Mouse (Mus musculus): ENCODE data around the gene Slc38a11. TPM values are rescaled to one million over a fixed set of nuclear protein-coding genes. Genes with fewer than 3 reads are reported as not detected.

Slc38a11 gene
- polyA plus RNA-seq, 1 experiment, result not detected

GRCm38 (mm10) chr2:65393061-65393460, 29.2 kb upstream of the Slc38a11 start:
- no peak overlapping the region for H3K27ac ChIP-seq (ENCODE audit: control insufficient read depth, insufficient read depth, low read length)
- H3K4me1 ChIP-seq (replicated peaks; ENCODE audit: control insufficient read depth, insufficient read depth, low read length), result no peaks in the 10 kb centered on the region; the same call in 1 of the 2 replicates
- H3K36me3 ChIP-seq (ENCODE audit: control insufficient read depth, insufficient read depth, low read length), result no peaks in the 10 kb centered on the region
- no peaks in the 10 kb centered on the region for H3K27me3 ChIP-seq (ENCODE audit: control insufficient read depth, insufficient read depth, low read length)
- H3K4me3 ChIP-seq (ENCODE audit: control insufficient read depth, insufficient read depth, low read length), result no peak overlapping the region
- DNase-seq, result no peak
- TF ChIP-seq POLR2A (IDR thresholded peaks at IDR 0.05; ENCODE audit: control insufficient read depth, extremely low read depth, insufficient read depth, low read length, poor library complexity), result no peak
- TF ChIP-seq CTCF (IDR thresholded peaks at IDR 0.05; ENCODE audit: borderline replicate concordance, control insufficient read depth, extremely low read depth, insufficient read depth, low read length, poor library complexity), result no peak
- WGBS, result 94% methylated on average over 4 of the region's 4 CpGs

DNA sequence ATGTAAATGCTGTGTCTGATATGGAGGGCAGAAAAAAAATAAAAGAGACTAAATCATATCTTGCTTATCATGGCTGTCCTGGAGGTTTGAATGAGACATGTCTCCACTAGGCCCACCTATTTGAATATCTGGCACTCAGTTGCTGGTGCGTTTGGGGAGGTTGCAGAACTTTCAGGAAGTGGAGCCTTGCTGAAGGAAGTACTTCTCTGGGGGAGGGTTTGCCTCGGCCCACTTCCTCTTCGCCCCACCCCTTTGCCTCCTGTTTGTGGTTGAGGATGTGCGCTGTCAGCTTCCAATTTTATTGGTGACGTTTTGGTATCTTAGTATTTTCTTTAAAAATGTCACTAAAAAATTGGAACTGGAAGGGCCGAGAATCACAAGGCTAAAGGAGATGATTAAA, 27.5 kb upstream of the Slc38a11 start:
- TF ChIP-seq POLR2A (IDR thresholded peaks at IDR 0.05; ENCODE audit: control insufficient read depth, extremely low read depth, insufficient read depth, low read length, poor library complexity), result no peak
- TF ChIP-seq CTCF (IDR thresholded peaks at IDR 0.05; ENCODE audit: borderline replicate concordance, control insufficient read depth, extremely low read depth, insufficient read depth, low read length, poor library complexity), result no peak
- Histone ChIP-seq H3K36me3 (ENCODE audit: control insufficient read depth, insufficient read depth, low read length) (no peaks in the 10 kb centered on the region), H3K27me3 (ENCODE audit: control insufficient read depth, insufficient read depth, low read length) (no peaks in the 10 kb centered on the region), H3K4me1 (replicated peaks; ENCODE audit: control insufficient read depth, insufficient read depth, low read length) (no peaks in the 10 kb centered on the region; the same call in 1 of the 2 replicates), H3K4me3 (ENCODE audit: control insufficient read depth, insufficient read depth, low read length) (no peak overlapping the region), H3K27ac (ENCODE audit: control insufficient read depth, insufficient read depth, low read length) (no peak overlapping the region)
- whole genome bisulfite sequencing, result 47% methylated on average over 6 of the region's 6 CpGs
- peak; percentile 14 for DNase-seq

DNA sequence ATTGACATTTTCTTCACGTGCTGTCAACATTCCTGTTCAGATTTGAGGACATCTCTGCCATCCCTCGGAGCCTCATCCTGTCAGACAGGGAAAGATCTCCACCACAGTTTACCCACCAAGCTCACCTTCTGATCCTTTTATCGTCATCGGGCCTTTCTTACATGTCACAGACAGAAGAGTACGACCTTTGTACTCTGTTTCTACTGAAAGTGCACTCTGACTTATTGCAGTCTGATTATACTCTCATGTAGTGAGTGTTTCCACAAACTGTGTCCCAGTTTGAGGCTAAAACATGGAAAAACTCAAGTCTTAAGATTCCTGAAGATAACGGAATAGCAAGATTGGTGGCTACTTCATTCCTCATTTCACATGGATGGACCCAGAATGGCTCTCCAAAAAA, 21.0 kb upstream of the Slc38a11 start:
- TF ChIP-seq CTCF (IDR thresholded peaks at IDR 0.05; ENCODE audit: borderline replicate concordance, control insufficient read depth, extremely low read depth, insufficient read depth, low read length, poor library complexity), result no peak
- TF ChIP-seq POLR2A (IDR thresholded peaks at IDR 0.05; ENCODE audit: control insufficient read depth, extremely low read depth, insufficient read depth, low read length, poor library complexity), result no peak
- no peaks in the 10 kb centered on the region for H3K27me3 ChIP-seq (ENCODE audit: control insufficient read depth, insufficient read depth, low read length)
- DNase-seq, result no peak
- H3K36me3 ChIP-seq (ENCODE audit: control insufficient read depth, insufficient read depth, low read length), result no peaks in the 10 kb centered on the region
- no peaks in the 10 kb centered on the region for H3K4me1 ChIP-seq (replicated peaks; ENCODE audit: control insufficient read depth, insufficient read depth, low read length)
- 95% methylated on average over 6 of the region's 6 CpGs for WGBS
- no peak overlapping the region for H3K27ac ChIP-seq (ENCODE audit: control insufficient read depth, insufficient read depth, low read length)
- H3K4me3 ChIP-seq (ENCODE audit: control insufficient read depth, insufficient read depth, low read length), result no peak overlapping the region

GRCm38 (mm10) chr2:65382485-65382884, 18.7 kb upstream of the Slc38a11 start:
- WGBS, result 30% methylated on average over 4 of the region's 4 CpGs
- no peak for TF ChIP-seq POLR2A (IDR thresholded peaks at IDR 0.05; ENCODE audit: control insufficient read depth, extremely low read depth, insufficient read depth, low read length, poor library complexity)
- no peak for TF ChIP-seq CTCF (IDR thresholded peaks at IDR 0.05; ENCODE audit: borderline replicate concordance, control insufficient read depth, extremely low read depth, insufficient read depth, low read length, poor library complexity)
- H3K4me1 ChIP-seq (replicated peaks; ENCODE audit: control insufficient read depth, insufficient read depth, low read length), result no peaks in the 10 kb centered on the region
- DNase-seq, result no peak
- no peak overlapping the region for H3K4me3 ChIP-seq (ENCODE audit: control insufficient read depth, insufficient read depth, low read length)
- no peak overlapping the region for H3K27ac ChIP-seq (ENCODE audit: control insufficient read depth, insufficient read depth, low read length)
- H3K27me3 ChIP-seq (ENCODE audit: control insufficient read depth, insufficient read depth, low read length), result no peaks in the 10 kb centered on the region
- no peaks in the 10 kb centered on the region for H3K36me3 ChIP-seq (ENCODE audit: control insufficient read depth, insufficient read depth, low read length)

DNA sequence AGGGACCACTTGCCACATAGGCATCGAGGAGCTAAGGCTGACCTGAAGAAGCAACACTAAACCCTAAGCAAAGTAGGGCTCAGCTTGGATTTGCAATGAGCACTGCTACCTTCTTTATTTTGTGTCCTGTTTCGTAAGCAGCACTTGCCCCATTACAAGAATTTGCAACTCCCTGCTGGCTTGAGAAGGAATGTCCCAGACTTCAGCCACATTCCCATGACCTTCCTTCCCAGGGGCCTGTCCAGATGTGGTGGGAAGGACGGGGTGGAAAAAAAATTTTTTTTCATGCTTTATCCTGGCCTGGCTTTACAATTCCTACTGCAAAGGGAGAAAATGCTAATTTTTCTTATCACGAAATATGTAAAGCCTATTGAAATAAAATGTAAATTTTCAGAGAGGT, 14.6 kb upstream of the Slc38a11 start:
- no peak for DNase-seq
- Histone ChIP-seq H3K27ac (ENCODE audit: control insufficient read depth, insufficient read depth, low read length) (no peak overlapping the region), H3K4me1 (replicated peaks; ENCODE audit: control insufficient read depth, insufficient read depth, low read length) (no peaks in the 10 kb centered on the region), H3K36me3 (ENCODE audit: control insufficient read depth, insufficient read depth, low read length) (no peaks in the 10 kb centered on the region), H3K4me3 (ENCODE audit: control insufficient read depth, insufficient read depth, low read length) (no peak overlapping the region), H3K27me3 (ENCODE audit: control insufficient read depth, insufficient read depth, low read length) (no peaks in the 10 kb centered on the region)
- no peak for TF ChIP-seq POLR2A (IDR thresholded peaks at IDR 0.05; ENCODE audit: control insufficient read depth, extremely low read depth, insufficient read depth, low read length, poor library complexity)
- no peak for TF ChIP-seq CTCF (IDR thresholded peaks at IDR 0.05; ENCODE audit: borderline replicate concordance, control insufficient read depth, extremely low read depth, insufficient read depth, low read length, poor library complexity)
- 93% methylated on average over 4 of the region's 4 CpGs for WGBS

GRCm38 (mm10) chr2:65374410-65374809, 10.6 kb upstream of the Slc38a11 start:
- no peak overlapping the region for H3K27ac ChIP-seq (ENCODE audit: control insufficient read depth, insufficient read depth, low read length)
- H3K4me3 ChIP-seq (ENCODE audit: control insufficient read depth, insufficient read depth, low read length), result no peak overlapping the region
- DNase-seq, result no peak
- no peaks in the 10 kb centered on the region for H3K27me3 ChIP-seq (ENCODE audit: control insufficient read depth, insufficient read depth, low read length)
- no peaks in the 10 kb centered on the region for H3K4me1 ChIP-seq (replicated peaks; ENCODE audit: control insufficient read depth, insufficient read depth, low read length)
- no peak for TF ChIP-seq CTCF (IDR thresholded peaks at IDR 0.05; ENCODE audit: borderline replicate concordance, control insufficient read depth, extremely low read depth, insufficient read depth, low read length, poor library complexity)
- TF ChIP-seq POLR2A (IDR thresholded peaks at IDR 0.05; ENCODE audit: control insufficient read depth, extremely low read depth, insufficient read depth, low read length, poor library complexity), result no peak
- 97% methylated on average over 5 of the region's 5 CpGs for WGBS
- no peaks in the 10 kb centered on the region for H3K36me3 ChIP-seq (ENCODE audit: control insufficient read depth, insufficient read depth, low read length)

DNA sequence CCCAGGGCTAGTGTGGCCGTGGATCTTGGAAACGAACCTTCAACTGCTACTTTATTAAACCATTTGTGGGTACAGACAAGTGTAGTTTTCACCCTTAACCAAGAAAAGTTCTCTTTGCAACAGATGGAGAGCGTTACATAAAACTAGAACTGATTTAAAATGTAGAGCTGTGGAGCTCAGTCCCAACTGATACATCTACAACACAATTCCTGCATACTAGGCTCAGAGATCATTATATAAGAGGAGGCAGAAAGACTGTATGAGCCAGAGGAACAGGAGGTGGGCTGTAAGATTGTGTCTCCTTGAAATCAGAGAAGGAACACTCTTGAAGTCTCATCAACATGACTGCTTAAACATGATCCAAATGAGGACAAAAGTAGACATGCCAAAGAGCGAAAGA, 9.2 kb upstream of the Slc38a11 start:
- Histone ChIP-seq H3K4me3 (ENCODE audit: control insufficient read depth, insufficient read depth, low read length) (no peak overlapping the region), H3K27ac (ENCODE audit: control insufficient read depth, insufficient read depth, low read length) (no peak overlapping the region), H3K27me3 (ENCODE audit: control insufficient read depth, insufficient read depth, low read length) (no peaks in the 10 kb centered on the region), H3K4me1 (replicated peaks; ENCODE audit: control insufficient read depth, insufficient read depth, low read length) (no peaks in the 10 kb centered on the region), H3K36me3 (ENCODE audit: control insufficient read depth, insufficient read depth, low read length) (no peaks in the 10 kb centered on the region)
- no peak for DNase-seq
- TF ChIP-seq POLR2A (IDR thresholded peaks at IDR 0.05; ENCODE audit: control insufficient read depth, extremely low read depth, insufficient read depth, low read length, poor library complexity) (no peak), CTCF (IDR thresholded peaks at IDR 0.05; ENCODE audit: borderline replicate concordance, control insufficient read depth, extremely low read depth, insufficient read depth, low read length, poor library complexity) (no peak)
- 97% methylated on average over 4 of the region's 4 CpGs for WGBS

Data from thymus, adult 2 months (tissue).